Mouse (Mus musculus): Measurements from ENCODE around the gene Rita1. TPM values are rescaled to one million over a fixed set of nuclear protein-coding genes. Genes with fewer than 3 reads are reported as not detected.

Gene Rita1
- polyA plus RNA-seq, 2 experiments: 11.6 to 25.4 TPM

- Histone ChIP-seq H3K9ac (ENCODE audit: low read depth, low read length, severe bottlenecking) (no peak overlapping the region), H3K9me3 (ENCODE audit: control insufficient read depth, low read length) (peaks cover 3% of the 10 kb centered on the region; the same call in 1 of the 2 replicates), H3K27me3 (ENCODE audit: control insufficient read depth, insufficient read depth, low read length) (no peaks in the 10 kb centered on the region), H3K4me3 (replicated peaks; ENCODE audit: low read length) (no peak overlapping the region), H3K4me2 (replicated peaks; ENCODE audit: low read depth, low read length, severe bottlenecking) (no peak overlapping the region), H3K36me3 (ENCODE audit: control insufficient read depth, insufficient read depth, low read length) (peaks cover 41% of the 10 kb centered on the region), H3K4me1 (ENCODE audit: control insufficient read depth, insufficient read depth, low read length) (peaks cover 13% of the 10 kb centered on the region), H3K27ac (replicated peaks; ENCODE audit: low read depth, low read length) (no peak overlapping the region)
- WGBS: 96% methylated on average over 4 of the region's 4 CpGs
- ATAC-seq (ENCODE audit: low FRiP score, low read depth) (no peak), DNase-seq (ENCODE audit: low spot score) (no peak)
- TF ChIP-seq POLR2A (IDR thresholded peaks at IDR 0.05; ENCODE audit: borderline replicate concordance, extremely low read depth, insufficient read depth, insufficient read length): no peak
Observed at GRCm38 (mm10) chr5:120615903-120616302, 3.5 kb upstream of the Rita1 start.

GRCm38 (mm10) chr5:120612822-120613604 is 624 bp upstream of the Rita1 start:
- H3K4me2 ChIP-seq (replicated peaks; ENCODE audit: low read depth, low read length, severe bottlenecking): peak overlapping the region; percentile 75
- peaks cover 13% of the 10 kb centered on the region for H3K4me1 ChIP-seq (ENCODE audit: control insufficient read depth, insufficient read depth, low read length)
- WGBS: under 1% methylated on average over 59 of the region's 69 CpGs
- H3K27me3 ChIP-seq (ENCODE audit: control insufficient read depth, insufficient read depth, low read length): no peaks in the 10 kb centered on the region
- DNase-seq (ENCODE audit: low spot score): peak; percentile 100
- peak overlapping the region; percentile 84 for H3K27ac ChIP-seq (replicated peaks; ENCODE audit: low read depth, low read length)
- TF ChIP-seq POLR2A (IDR thresholded peaks at IDR 0.05; ENCODE audit: borderline replicate concordance, extremely low read depth, insufficient read depth, insufficient read length): peak; percentile 88; the same call in 1 of the 2 replicates
- peak overlapping the region; percentile 59 for H3K9ac ChIP-seq (ENCODE audit: low read depth, low read length, severe bottlenecking)
- peak; percentile 93 for ATAC-seq (ENCODE audit: low FRiP score, low read depth)
- H3K4me3 ChIP-seq (replicated peaks; ENCODE audit: low read length): peak overlapping the region; percentile 58
- H3K9me3 ChIP-seq (ENCODE audit: control insufficient read depth, low read length): peaks cover 3% of the 10 kb centered on the region; the same call in 1 of the 2 replicates
- peaks cover 22% of the 10 kb centered on the region for H3K36me3 ChIP-seq (ENCODE audit: control insufficient read depth, insufficient read depth, low read length)

- Histone ChIP-seq H3K27ac (replicated peaks; ENCODE audit: low read depth, low read length) (no peak overlapping the region), H3K9me3 (ENCODE audit: control insufficient read depth, low read length) (peaks cover 3% of the 10 kb centered on the region; the same call in 1 of the 2 replicates), H3K4me1 (ENCODE audit: control insufficient read depth, insufficient read depth, low read length) (peaks cover 13% of the 10 kb centered on the region), H3K9ac (ENCODE audit: low read depth, low read length, severe bottlenecking) (peak overlapping the region; percentile 59), H3K27me3 (ENCODE audit: control insufficient read depth, insufficient read depth, low read length) (no peaks in the 10 kb centered on the region), H3K4me3 (replicated peaks; ENCODE audit: low read length) (peak overlapping the region; percentile 58), H3K36me3 (ENCODE audit: control insufficient read depth, insufficient read depth, low read length) (0 out of 2 replicates have a peak, but pooled peaks cover 10% of the 10 kb centered on the region), H3K4me2 (replicated peaks; ENCODE audit: low read depth, low read length, severe bottlenecking) (peak overlapping the region; percentile 75)
- no peak for TF ChIP-seq POLR2A (IDR thresholded peaks at IDR 0.05; ENCODE audit: borderline replicate concordance, extremely low read depth, insufficient read depth, insufficient read length)
- WGBS: 53% methylated on average over 8 of the region's 8 CpGs
- no peak for DNase-seq (ENCODE audit: low spot score)
- ATAC-seq (ENCODE audit: low FRiP score, low read depth): no peak
Observed at GRCm38 (mm10) chr5:120611416-120611815, 973 bp downstream of the Rita1 start.

GRCm38 (mm10) chr5:120610906-120611305 is 1.5 kb downstream of the Rita1 start:
- no peak overlapping the region for H3K9ac ChIP-seq (ENCODE audit: low read depth, low read length, severe bottlenecking)
- H3K9me3 ChIP-seq (ENCODE audit: control insufficient read depth, low read length): peaks cover 1% of the 10 kb centered on the region; the same call in 1 of the 2 replicates
- 97% methylated on average over 5 of the region's 5 CpGs for WGBS
- 0 out of 2 replicates have a peak, but pooled peaks cover 10% of the 10 kb centered on the region for H3K36me3 ChIP-seq (ENCODE audit: control insufficient read depth, insufficient read depth, low read length)
- H3K27me3 ChIP-seq (ENCODE audit: control insufficient read depth, insufficient read depth, low read length): no peaks in the 10 kb centered on the region
- H3K4me1 ChIP-seq (ENCODE audit: control insufficient read depth, insufficient read depth, low read length): peaks cover 13% of the 10 kb centered on the region
- H3K4me3 ChIP-seq (replicated peaks; ENCODE audit: low read length): no peak overlapping the region
- DNase-seq (ENCODE audit: low spot score) (no peak), ATAC-seq (ENCODE audit: low FRiP score, low read depth) (no peak)
- peak overlapping the region; percentile 75 for H3K4me2 ChIP-seq (replicated peaks; ENCODE audit: low read depth, low read length, severe bottlenecking)
- no peak overlapping the region for H3K27ac ChIP-seq (replicated peaks; ENCODE audit: low read depth, low read length)
- TF ChIP-seq POLR2A (IDR thresholded peaks at IDR 0.05; ENCODE audit: borderline replicate concordance, extremely low read depth, insufficient read depth, insufficient read length): no peak

DNA sequence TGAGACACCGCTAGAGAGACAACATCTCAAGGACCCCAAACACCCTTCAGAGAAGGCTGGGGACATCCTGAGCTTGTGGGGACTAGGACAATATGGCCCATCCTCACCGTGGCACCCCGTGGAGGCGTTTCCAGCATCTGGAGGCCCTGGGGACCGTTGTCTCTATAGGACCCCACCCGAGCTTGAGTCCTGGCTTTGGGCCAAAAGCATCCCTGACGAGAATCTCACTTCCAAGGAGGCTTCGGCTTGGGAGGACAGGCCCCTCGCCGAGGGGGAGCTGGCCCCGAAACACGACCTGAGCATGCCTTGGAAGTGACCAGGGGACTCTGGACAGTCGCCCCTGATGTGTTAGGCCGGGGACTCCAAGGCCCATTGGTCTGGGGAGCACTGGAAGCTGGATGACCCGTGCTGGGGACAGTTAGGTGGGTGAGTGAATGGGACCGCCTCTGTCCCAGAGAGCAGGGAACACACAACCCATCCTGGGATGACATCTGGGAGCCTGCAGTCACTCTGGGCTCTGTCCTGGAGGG is 3.1 kb downstream of the Rita1 start:
- H3K4me2 ChIP-seq (replicated peaks; ENCODE audit: low read depth, low read length, severe bottlenecking): no peak overlapping the region
- H3K9ac ChIP-seq (ENCODE audit: low read depth, low read length, severe bottlenecking): no peak overlapping the region
- no peak for TF ChIP-seq POLR2A (IDR thresholded peaks at IDR 0.05; ENCODE audit: borderline replicate concordance, extremely low read depth, insufficient read depth, insufficient read length)
- no peak overlapping the region for H3K27ac ChIP-seq (replicated peaks; ENCODE audit: low read depth, low read length)
- no peaks in the 10 kb centered on the region for H3K9me3 ChIP-seq (ENCODE audit: control insufficient read depth, low read length)
- ATAC-seq (ENCODE audit: low FRiP score, low read depth) (no peak), DNase-seq (ENCODE audit: low spot score) (no peak)
- H3K4me1 ChIP-seq (ENCODE audit: control insufficient read depth, insufficient read depth, low read length): peaks cover 13% of the 10 kb centered on the region
- 85% methylated on average over 16 of the region's 16 CpGs for WGBS
- 0 out of 2 replicates have a peak, but pooled peaks cover 10% of the 10 kb centered on the region for H3K36me3 ChIP-seq (ENCODE audit: control insufficient read depth, insufficient read depth, low read length)
- H3K4me3 ChIP-seq (replicated peaks; ENCODE audit: low read length): no peak overlapping the region
- H3K27me3 ChIP-seq (ENCODE audit: control insufficient read depth, insufficient read depth, low read length): no peaks in the 10 kb centered on the region

All from limb, embryonic 14.5 days (tissue).